Mouse (Mus musculus): ENCODE results near the gene Slc43a2.

The Slc43a2 gene

DNA sequence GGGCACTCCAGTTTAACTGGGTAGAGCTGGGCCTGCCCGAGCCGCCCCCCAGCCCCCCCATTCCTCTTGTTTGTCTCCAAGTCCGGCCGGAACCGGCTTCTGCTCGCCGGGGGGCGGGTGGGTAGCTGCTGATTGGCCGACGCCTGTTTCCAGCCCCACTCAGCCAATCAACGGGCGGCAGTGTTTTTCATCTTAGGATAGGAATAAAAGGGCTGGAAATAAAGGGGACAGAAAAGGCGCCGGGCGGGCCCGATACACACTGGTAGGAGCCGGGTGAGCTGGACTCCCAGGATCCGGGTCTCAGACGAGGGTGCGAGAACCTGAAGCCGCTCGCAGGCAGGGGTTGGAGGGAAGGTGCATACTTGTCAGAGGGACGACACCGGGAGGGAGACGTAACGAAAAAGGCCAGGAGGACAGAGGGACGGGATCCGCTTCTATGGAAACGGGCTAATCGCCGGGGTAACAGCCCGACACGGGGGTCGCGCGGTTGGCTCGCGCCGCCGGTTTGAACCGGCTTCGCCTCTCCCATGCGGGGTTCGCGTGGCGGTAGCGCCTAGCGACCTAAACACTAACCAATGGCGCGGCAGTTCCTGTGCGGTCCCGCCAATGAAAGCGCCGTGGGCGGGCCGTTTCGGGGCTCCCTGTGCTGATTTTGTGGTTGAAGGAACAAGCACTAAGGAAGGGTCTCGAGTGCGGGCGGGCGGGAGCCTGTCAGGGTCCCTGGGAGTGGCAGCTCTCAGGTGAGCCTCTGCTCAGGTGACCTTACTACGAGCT is at the start of gene Slc43a2:
Slc43a2 (plus strand) TSS at position 226 of the 774 bp plus-strand sequence.
- peak; percentile 98 for DNase-seq

DNA sequence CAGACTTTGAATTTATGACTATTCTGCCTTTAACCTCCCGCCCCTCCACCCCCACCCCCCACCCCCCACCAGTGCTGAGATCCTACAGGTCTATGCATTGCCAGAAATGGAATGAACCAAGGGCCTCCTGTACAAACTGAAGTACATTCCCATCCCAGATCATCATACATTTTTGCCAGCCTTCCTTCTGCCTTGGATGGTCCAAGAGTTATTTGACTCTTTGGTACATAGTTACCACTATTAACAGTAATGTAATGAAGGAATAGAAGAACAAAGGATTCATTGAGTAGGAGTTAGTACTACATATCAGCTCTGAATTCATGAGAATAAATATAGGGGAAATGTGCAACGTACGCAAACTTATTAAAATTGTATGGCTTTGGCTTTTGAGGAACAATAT is 45.3 kb upstream of the Slc43a2 start:
- DNase-seq = no peak

DNA sequence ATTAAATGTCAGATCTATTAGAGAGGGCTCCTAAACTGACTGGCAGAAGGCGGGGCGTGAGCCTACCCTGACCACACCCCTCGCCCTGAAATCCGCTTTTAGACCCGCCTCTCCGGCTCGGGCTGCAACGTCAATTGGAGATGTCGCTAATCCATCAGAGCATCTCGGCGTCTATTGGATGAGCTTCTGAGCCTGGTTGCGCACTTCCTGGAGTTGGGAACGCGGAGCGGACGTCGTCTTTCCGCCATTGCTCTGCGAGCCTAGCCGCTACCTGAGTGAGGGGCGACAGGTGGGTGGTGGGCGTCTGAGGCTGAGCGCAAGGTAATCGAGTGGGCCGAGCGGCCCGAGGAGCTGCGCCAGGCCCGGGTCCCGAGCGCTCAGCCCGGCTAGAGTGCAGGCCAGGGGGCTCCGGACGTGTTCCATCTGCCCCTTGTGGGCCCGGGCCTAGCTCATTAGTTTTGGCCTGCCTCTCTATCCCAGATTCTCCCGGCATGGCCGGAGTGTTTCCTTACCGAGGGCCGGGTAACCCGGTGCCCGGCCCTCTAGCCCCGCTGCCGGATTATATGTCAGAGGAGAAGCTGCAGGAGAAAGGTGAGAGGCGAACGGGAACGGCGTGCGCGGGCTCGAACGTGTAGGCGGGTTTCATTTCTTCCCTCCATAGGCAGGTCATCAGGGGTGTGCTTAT is 44.8 kb upstream of the Slc43a2 start, which contains the start of gene Prpf8:
Prpf8 (plus strand) TSS at position 216 of the 685 bp plus-strand sequence.
- DNase-seq = peak; percentile 98

DNA sequence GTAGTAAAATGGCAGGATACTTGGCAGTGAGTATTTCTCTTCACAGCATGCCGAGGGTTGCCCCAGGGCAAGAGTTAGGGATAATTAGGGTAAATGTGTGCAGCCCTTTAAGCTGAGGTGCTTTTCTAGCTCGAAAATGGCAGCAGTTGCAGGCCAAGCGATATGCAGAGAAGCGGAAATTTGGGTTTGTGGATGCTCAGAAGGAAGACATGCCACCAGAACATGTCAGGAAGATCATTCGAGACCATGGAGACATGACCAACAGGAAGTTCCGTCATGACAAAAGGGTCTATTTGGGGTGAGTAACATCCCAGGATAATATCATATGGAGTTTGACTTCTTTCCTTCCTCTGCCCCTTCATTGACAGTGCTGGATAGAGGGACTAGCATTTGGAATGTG is 44.0 kb upstream of the Slc43a2 start:
- DNase-seq = no peak

DNA sequence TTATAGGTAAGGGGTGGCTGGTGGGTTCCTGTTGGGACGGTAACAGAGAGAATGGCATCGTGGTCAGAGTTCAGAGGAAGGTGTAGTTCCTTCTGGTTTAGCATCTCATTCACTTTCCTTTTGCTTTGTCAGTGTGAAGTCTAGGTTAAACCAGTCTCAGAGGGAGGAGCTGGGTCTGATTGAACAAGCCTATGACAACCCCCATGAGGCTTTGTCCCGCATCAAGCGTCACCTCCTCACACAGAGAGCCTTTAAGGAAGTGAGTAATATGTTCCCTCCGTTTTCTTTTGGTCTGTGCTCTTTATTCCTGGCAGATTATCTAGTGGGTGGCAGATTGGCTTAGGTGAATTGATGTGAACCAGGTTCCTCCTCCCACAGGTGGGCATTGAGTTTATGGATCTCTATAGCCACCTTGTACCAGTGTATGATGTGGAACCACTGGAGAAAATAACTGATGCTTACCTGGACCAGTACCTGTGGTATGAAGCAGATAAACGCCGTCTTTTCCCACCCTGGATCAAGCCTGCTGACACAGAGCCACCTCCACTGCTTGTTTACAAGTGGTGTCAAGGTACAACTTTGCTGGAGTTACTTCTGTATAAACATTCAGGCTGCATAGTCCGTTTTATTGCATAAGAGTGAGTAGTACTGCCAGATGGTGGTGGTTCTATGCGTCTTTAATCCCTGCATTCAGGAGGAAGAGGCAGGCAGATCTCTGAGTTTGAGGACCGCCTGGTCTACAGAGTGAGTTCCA is 37.0 kb upstream of the Slc43a2 start:
- no peak for DNase-seq

DNA sequence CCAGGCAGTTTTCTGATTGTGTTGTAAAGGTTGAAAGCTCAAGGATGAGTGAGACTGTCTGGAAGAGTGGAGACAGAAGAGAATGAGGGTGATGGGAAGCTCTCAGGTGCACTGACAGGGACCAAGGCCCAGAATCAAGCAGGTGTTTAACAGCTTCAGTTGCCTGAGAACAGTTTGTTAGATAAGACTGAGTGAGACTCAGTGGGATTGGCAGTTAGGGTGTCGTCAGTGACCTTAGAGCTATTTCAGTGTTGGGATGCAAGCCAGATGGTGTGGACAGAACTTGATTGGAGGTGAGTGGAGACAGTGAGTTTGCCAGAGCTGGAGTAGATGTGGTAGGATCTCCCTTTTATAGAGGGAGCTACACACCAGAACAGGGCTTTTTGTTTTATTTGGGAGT is 33.4 kb upstream of the Slc43a2 start:
- DNase-seq = no peak

DNA sequence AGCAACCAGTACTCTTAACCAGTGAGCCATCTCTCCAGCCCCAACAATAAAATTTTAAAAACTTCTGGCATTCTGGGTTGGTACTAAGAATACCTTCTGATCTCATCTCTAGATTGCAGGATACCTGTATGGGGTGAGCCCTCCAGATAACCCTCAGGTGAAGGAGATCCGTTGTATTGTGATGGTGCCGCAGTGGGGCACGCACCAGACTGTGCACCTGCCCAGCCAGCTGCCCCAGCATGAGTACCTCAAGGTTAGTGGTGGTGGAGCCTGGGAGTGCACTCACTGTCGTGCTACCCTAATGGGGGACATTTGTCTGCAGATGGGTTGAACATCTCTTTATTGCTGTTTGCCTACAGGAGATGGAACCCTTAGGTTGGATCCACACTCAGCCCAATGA is 23.3 kb upstream of the Slc43a2 start:
- no peak for DNase-seq

DNA sequence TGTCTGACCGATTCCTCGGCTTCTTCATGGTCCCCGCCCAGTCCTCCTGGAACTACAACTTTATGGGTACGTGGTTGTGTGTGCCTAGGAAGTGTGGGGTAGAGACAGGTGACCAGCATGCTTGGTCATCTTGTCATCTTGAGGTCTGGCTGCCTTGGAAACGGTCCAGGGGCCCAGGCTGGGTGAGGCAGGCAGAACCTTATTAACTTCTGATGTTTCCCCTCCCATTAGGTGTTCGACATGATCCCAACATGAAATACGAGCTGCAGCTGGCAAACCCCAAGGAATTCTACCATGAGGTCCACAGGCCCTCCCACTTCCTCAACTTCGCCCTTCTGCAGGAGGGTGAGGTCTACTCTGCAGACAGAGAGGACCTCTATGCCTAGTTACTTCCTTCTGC is 22.6 kb upstream of the Slc43a2 start:
- DNase-seq = no peak

DNA sequence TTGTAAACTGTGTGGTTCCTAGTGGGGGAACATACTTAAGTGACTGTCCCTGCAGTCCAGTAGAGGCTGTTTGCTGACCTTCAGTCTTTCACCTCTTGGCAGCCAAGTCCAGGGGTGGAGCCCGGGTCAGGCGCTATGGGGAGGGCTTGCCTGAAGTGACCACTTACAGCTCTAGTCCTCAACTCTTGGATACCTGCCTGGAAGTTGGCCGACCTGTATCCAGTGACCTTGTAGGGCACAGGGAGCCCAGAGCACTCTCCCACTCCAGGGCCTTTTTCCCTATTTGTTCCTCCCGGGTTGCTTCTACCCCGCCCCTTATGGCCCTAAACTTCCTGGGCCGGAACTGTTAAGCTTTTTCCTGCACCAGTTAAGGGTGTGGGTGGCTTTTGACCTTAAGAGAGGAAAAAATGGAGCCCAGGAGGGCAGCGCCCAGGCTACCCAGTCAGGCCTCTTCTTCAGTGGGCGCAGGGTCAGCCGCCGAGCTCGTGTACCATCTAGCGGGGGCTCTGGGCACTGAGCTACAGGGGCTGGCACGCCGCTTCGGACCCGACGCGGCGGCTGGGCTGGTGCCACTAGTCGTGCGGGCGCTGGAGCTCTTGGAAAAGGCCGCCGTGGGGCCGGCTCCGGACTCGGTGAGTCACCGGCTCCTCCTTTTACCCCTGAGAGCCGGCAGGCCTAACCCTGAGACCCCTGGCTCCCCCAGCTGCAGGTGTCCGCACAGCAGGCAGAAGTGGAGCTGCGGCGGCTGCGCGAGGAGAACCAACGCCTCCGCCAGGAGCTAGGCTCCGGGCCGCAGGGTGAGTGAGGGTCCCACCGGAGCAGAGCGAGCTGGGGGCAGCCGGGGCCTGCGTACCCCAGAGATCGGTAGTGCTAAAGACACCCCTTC is 21.5 kb upstream of the Slc43a2 start, which contains the start of gene Rilp:
Rilp (plus strand) TSS at position 354 of the 886 bp plus-strand sequence.
- DNase-seq = peak; percentile 88

DNA sequence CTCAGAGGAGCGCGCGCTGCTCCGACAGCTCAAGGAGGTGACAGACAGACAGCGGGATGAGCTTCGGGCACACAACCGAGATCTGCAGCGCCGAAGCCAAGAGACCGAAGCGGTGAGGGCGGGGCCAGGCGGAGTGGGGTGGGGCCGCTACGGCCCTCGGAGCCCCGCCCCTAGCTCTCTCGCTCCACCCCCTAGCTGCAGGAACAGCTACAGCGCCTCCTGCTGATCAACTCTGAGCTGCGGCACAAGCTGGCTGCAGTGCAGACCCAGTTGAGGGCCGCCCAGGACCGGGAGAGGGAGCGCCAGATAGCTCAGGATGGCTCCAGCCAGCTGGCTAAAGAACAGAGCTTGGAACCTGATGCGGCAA is 20.9 kb upstream of the Slc43a2 start:
- peak; percentile 96 for DNase-seq

DNA sequence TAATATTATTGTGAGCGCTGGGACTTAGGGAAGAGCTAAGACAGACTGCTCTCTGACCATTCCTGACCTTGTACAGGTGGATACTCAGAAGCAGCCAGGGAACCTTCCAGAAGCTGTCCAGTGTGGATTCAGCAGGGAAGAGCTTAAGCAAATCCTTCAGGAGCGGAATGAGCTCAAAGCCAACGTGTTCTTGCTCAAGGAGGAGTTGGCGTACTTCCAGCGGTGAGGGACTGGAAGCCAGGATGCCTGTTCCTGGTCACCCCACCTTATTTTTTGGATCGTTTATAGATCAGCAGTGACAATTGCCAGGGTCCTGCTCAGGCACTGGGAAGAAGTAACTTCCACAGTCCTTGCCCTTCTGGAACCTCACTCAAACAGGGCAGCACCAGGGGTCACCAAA is 20.3 kb upstream of the Slc43a2 start:
- peak; percentile 76 for DNase-seq

DNA sequence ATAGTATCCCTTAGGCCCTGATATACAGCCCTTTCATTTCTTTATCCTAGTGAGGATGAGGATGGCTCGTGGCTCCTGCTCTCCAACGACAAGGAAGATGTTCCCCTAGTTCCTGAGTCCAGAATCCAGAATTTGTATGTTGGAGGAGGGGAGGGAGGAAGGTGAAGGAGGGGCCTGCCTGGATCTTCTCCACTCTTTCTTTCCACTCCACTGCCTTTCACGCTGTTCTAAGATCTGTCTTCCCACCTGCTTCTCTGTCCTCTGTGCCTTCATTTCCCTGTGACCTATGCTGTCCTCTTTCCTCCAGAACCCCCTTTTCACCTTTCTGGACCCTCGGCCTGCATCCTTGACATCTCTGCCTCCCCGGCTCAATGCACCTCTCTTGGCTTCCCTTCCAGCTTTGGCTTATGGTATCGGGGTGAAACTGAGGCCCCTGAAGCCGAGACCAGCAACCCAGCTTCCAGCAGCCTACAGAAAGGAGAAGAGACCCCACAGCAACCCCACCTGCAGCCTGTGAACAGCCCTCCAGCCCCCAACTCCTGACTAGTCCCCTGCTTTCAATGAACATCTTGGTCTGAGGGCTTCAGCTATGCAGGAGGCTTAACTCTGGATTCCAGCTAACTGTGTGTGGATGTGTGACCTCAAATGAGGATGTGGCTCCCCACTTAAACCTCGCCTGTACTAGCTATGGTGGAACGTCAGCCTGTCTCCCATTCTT is 19.0 kb upstream of the Slc43a2 start:
- no peak for DNase-seq

DNA sequence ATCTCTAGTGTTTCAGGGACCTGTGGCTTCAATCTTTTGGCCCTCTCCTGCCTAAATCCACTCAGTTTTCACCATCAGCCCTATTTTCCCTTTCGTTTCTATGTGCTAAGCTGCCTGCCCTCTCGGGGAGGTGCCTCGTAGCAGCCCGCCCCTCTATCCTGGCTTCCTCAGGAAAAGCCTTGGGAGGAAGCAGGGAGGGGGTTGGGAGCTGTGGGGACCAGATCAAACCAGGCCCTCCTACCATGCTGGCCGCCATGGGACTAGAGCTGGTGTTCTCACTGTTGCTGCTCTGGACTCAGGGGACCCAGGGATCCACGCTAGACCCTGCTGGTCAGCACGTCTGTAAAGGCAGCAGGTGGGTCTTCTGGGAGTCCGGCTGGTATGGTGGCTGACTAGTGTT is 18.2 kb upstream of the Slc43a2 start, which contains the start of gene Scarf1:
Scarf1 (plus strand) TSS at position 205 of the 400 bp plus-strand sequence.
- DNase-seq = peak; percentile 89

DNA sequence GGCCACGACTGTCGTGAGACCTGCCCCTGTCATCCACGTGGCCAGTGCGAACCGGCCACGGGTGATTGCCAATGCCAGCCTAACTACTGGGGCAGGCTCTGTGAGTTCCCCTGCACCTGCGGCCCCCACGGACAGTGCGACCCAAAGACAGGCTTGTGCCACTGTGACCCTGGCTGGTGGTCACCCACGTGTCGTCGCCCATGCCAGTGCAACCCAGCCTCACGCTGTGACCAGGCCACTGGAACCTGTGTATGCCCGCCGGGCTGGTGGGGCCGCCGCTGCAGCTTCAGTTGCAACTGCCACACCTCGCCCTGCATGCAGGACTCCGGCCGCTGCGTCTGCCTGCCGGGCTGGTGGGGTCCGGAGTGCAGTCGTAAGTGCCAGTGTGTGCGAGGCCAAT is 16.3 kb upstream of the Slc43a2 start:
- DNase-seq = no peak

DNA sequence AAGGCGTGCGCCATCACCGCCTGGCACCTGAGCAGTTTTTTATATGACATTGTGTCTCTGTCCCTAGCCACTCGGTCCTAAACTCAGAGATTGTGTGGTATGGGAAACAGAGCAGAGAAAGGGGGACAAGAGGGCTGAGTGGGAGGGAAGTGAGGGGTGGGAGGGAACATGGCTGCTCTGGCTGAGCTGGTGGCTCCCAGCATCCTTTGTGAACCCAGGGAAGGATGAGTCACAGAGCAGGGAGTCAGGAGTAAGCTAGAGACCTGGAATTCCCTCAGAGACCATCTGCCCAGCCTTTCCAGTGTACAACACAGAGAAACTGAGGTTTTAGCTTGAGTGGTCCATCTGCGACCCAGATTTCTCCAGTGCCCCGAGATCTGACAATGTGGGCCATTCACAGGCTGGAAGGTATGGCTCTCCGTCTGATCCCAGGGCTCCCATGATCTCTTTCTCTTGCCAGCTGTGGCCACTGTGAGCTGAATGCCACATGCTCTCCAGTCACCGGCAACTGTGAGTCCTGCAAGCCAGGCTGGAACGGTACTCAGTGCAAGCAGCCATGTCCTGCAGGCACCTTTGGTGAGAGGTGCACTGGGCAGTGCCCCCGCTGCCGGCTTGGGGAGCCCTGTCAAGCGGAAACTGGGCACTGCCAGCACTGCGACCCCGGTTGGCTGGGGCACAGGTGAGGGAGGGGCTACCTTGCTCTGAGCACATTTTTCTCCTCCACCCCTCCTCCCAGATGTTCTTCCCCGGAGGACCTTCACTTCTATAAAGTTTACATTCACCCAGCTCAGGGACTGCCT is 11.5 kb upstream of the Slc43a2 start:
- DNase-seq = no peak

DNA sequence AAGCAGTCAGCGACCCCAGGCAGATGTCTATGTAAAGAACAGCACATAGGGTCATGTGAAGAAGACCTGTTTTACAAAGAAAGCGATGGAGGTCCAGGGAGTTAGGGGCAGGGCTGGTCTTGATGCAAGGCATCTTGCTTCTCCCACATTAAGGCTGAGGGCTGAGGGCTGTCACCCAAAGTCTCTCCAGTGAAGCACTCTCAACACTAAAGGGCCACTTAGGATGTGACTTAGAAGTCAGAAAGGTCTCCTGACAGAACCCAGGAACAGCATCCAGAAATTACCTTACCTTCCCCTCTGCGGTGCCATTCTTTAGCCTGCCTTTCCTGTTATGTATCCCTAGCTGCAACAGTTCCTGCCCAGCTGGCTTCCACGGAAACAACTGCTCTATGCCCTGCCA is 9.9 kb upstream of the Slc43a2 start:
- no peak for DNase-seq

DNA sequence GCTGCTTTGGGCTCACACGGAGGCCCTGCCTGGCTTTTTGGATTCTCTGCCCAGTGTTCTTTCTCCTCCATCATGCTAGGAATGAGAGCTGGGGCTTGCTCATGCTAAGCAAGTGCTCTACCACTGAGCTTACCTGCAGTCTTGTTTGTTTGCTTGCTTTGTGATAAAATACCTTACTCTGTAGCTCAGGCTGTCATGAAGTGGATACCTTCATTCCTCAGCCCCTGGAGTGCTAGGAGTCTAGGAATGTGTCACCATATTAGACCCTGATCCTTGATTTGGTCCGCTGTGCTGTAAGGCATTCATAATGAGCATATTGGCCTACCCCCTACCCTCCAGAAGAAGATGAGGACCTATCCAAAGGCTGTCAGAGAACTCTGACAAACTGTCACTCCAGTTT is 8.7 kb upstream of the Slc43a2 start:
- no peak for DNase-seq

DNA sequence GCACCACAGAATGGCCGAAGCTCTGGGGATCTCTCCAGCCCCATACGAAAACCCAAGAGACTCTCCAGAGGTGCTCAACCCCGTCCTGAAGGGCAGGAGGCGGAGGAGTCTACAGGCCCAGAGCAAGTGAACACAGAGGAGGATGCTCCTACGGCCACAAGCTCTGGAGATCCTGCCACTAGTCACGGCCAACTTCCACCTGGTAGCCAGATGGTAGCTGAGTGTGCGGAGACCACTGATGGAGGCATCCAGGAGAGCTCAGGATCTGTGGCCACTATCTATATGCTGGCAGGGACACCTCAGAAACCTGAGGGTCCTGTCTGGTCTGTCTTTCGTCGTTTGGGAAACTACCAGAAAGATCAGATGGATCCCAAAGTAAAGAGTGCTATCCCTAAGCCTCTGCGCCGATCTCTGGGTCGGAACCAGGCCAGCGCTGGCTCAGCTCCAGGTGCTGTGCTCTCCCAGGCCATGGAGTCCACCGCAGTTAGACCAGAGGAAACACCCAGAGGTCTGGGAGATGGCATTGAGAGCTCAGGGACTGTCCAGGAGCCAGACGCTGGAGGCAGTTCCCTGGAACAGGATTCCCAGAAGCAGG is 5.9 kb upstream of the Slc43a2 start:
- DNase-seq = no peak

DNA sequence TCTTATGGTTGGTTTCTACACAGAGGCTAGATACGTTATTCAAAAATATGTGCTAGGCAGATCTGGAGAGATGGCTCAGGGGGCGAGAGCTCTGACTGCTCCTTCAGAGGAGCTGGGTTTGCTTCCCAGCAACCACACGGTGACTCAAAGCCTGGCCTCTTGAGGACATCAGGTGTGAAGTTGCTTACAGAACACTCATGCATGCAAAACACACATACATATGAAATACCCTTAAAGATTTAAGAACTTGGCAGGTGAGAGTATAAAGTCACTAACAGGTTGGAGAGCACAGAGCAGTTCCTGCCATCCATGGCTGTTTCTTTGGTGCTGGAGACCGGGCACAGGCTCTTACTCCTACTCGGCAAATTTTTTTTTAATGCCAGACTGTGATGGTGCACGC is 4.6 kb upstream of the Slc43a2 start:
- DNase-seq = no peak

DNA sequence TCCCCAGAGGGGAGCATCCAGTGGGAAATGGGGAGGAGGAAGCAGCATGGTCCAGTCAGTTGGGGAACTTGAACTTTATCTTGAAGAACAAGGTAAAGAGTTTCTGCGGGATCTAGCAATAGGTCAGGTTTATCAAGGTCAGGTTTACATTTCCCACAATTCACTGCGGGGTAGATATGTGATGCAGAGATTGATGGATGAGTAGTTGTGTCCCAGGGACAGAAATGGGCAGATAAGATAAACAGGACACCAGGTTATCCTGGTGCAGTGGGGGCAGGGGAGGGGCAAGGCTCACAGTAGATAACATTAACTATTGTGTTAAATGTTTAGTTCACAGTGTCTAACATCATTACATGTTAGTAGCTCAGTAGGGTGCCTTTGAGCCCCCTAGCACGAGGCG is 1.7 kb upstream of the Slc43a2 start:
- no peak for DNase-seq

DNA sequence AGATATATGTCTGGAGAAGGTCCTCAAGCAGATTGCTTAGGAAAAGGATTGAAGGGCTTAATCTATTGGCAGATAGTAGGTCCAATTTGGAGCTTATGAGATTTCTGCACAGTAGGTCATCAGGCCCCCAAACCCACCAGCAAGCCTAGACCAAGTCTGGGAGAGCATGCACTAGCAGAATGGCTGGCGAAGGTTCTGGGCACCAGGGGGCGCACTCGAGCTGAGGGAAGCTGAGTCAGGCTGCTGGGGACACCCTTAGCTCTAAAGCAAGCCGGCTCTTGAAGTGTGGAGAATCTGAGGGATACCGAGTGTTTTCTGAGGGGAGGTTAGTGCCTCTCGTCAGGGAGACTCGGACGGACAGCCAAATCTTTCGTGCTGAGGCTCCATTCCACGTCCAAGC is 1.2 kb upstream of the Slc43a2 start:
- DNase-seq = peak; percentile 98
